Mouse (Mus musculus): ENCODE results near the gene Cep97.

DNA sequence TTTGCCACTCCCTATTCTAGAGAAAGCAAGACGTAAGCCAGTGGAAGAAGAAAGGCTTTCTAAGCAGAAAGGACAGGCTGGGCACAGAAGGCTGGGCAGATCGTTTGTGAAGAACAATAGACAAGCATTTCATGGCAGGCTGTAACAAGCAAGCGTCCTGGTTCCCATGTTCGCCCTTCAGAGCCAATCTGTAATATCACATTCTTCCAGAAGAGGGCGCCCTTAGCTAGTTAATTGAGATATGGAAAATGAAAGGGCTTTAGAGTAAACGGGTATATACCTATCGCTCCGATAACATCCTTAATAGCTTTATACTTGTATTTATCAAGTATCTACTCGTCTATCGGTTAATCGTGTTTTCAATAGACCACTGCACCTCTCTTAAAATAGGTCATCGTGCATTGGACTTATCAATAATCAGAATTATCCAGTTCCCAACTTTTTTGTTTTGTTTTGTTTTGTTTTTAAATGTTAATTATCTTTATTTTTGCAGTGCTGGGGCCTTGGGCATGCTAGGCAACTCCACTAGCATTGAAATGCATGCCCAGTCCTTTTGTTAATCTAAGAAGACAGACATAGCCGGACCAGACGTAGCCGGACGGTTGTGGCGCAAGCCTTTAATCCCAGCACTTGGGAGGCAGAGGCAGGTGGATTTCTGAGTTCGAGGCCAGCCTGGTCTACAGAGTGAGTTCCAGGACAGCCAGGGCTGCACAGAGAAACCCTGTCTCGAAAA lies 16.5 kb upstream of the Cep97 start:
- TF ChIP-seq MXI1 (IDR thresholded peaks at IDR 0.05; ENCODE audit: low read depth, low read length) (no peak; the same call in none of the 2 replicates), USF1 (IDR thresholded peaks at IDR 0.05; ENCODE audit: low read depth, low read length) (no peak), ETS1 (IDR thresholded peaks at IDR 0.05; ENCODE audit: low read depth, low read length) (no peak), POLR2A (IDR thresholded peaks at IDR 0.05; ENCODE audit: control insufficient read depth in 1 of 2, insufficient read depth in 1 of 2, low read depth in 1 of 2, low read length in 2 of 2, poor library complexity in 1 of 2) (no peak), E2F4 (IDR thresholded peaks at IDR 0.05; ENCODE audit: borderline replicate concordance, low read depth, low read length) (no peak), CTCF (IDR thresholded peaks at IDR 0.05 in 2 of 3, conservative IDR thresholded peaks at IDR 0.05 in 1 of 3; ENCODE audit: control insufficient read depth in 1 of 3, insufficient read depth in 1 of 3, low read depth in 2 of 3, low read length in 3 of 3, poor library complexity in 1 of 3, severe bottlenecking in 1 of 3) (peak; percentile 46 to 95 (median 76))

Measured in MEL (cell line).